Mouse (Mus musculus) G1E (cell line): ENCODE measurements at regions not wholly inside any gene's neighbourhood (a gene's known extent, or its start where the extent isn't known, plus 50 kb on each side); places are given as distances from the start of the nearest gene placed in this dataset.

Experiments used
- CTCF ChIP-seq: IDR thresholded peaks from 2 replicates; pipeline ENCODE4 v1.5.1; 2012; ENCODE audit warnings: low read depth, low read length, inconsistent platforms, mixed read lengths
- GATA1 ChIP-seq: IDR thresholded peaks from 2 replicates; pipeline ENCODE4 v1.6.1; 2012; ENCODE audit warnings: borderline replicate concordance, low read length, inconsistent platforms, mixed read lengths

DNA sequence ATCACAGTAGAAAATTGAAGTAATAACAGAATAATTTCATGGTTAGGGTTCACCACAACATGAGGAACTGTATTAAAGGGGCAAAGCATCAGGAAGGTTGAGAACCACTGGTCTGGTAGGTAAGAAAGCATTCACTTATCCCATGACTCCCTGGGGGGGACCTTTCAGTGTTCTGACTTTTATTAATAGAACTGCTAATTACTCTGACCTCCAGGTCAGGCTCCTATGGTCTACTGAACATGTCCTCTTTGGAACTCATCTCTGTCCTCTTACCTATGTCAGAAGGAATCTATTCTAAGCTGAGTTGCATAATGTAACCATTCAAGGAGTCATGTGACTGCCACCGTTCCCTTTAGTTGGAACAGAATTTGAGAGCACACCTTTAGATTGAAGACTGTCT lies 65.3 kb upstream of the Igfbp5 start:
- TF ChIP-seq GATA1 (no peak), CTCF (no peak)
